Mouse (Mus musculus): ENCODE data around the gene Cacng1. TPM values are rescaled to one million over a fixed set of nuclear protein-coding genes. Genes with fewer than 3 reads are reported as not detected.

The Cacng1 gene
- polyA plus RNA-seq, 1 experiment from 2014 or later: 0.14 TPM

GRCm38 (mm10) chr11:107720264-107721021 lies 4.1 kb upstream of the Cacng1 start:
- H3K4me1 ChIP-seq (ENCODE audit: control insufficient read depth, insufficient read depth, low read length): no peaks in the 10 kb centered on the region
- no peaks in the 10 kb centered on the region for H3K36me3 ChIP-seq (ENCODE audit: control insufficient read depth, insufficient read depth, low read length)
- H3K9me3 ChIP-seq (replicated peaks; ENCODE audit: control insufficient read depth, low read length): no peaks in the 10 kb centered on the region; the same call in 1 of the 2 replicates
- H3K4me3 ChIP-seq (ENCODE audit: low read depth, low read length): no peak overlapping the region
- no peak overlapping the region for H3K9ac ChIP-seq (ENCODE audit: low read length)
- 91% methylated on average over 9 of the region's 9 CpGs for WGBS
- H3K27ac ChIP-seq (ENCODE audit: low read depth, low read length): no peak overlapping the region
- no peak for DNase-seq (ENCODE audit: low spot score)
- no peak for ATAC-seq
- no peak overlapping the region for H3K4me2 ChIP-seq (ENCODE audit: low read length)
- H3K27me3 ChIP-seq (replicated peaks; ENCODE audit: control insufficient read depth, insufficient read depth, low read length): no peaks in the 10 kb centered on the region

- Histone ChIP-seq H3K27ac (ENCODE audit: low read depth, low read length) (no peak overlapping the region), H3K4me2 (ENCODE audit: low read length) (no peak overlapping the region), H3K9me3 (replicated peaks; ENCODE audit: control insufficient read depth, low read length) (no peaks in the 10 kb centered on the region), H3K4me1 (ENCODE audit: control insufficient read depth, insufficient read depth, low read length) (no peaks in the 10 kb centered on the region), H3K9ac (ENCODE audit: low read length) (no peak overlapping the region), H3K4me3 (ENCODE audit: low read depth, low read length) (no peak overlapping the region), H3K36me3 (ENCODE audit: control insufficient read depth, insufficient read depth, low read length) (no peaks in the 10 kb centered on the region), H3K27me3 (replicated peaks; ENCODE audit: control insufficient read depth, insufficient read depth, low read length) (no peaks in the 10 kb centered on the region)
- ATAC-seq (no peak), DNase-seq (ENCODE audit: low spot score) (no peak)
- 88% methylated on average over 7 of the region's 7 CpGs for WGBS
Measured at GRCm38 (mm10) chr11:107714368-107714767, 2.0 kb downstream of the Cacng1 start.

- H3K4me1 ChIP-seq (ENCODE audit: control insufficient read depth, insufficient read depth, low read length): 0 out of 2 replicates have a peak, but pooled peaks cover 3% of the 10 kb centered on the region
- no peak for ATAC-seq
- no peaks in the 10 kb centered on the region for H3K27me3 ChIP-seq (replicated peaks; ENCODE audit: control insufficient read depth, insufficient read depth, low read length)
- 86% methylated on average over 3 of the region's 3 CpGs for WGBS
- no peak overlapping the region for H3K9ac ChIP-seq (ENCODE audit: low read length)
- no peak overlapping the region for H3K4me3 ChIP-seq (ENCODE audit: low read depth, low read length)
- no peaks in the 10 kb centered on the region for H3K9me3 ChIP-seq (replicated peaks; ENCODE audit: control insufficient read depth, low read length)
- no peak overlapping the region for H3K27ac ChIP-seq (ENCODE audit: low read depth, low read length)
- no peak overlapping the region for H3K4me2 ChIP-seq (ENCODE audit: low read length)
- H3K36me3 ChIP-seq (ENCODE audit: control insufficient read depth, insufficient read depth, low read length): no peaks in the 10 kb centered on the region
- DNase-seq (ENCODE audit: low spot score): no peak
Measured at GRCm38 (mm10) chr11:107710379-107710778, 5.9 kb downstream of the Cacng1 start.

DNA sequence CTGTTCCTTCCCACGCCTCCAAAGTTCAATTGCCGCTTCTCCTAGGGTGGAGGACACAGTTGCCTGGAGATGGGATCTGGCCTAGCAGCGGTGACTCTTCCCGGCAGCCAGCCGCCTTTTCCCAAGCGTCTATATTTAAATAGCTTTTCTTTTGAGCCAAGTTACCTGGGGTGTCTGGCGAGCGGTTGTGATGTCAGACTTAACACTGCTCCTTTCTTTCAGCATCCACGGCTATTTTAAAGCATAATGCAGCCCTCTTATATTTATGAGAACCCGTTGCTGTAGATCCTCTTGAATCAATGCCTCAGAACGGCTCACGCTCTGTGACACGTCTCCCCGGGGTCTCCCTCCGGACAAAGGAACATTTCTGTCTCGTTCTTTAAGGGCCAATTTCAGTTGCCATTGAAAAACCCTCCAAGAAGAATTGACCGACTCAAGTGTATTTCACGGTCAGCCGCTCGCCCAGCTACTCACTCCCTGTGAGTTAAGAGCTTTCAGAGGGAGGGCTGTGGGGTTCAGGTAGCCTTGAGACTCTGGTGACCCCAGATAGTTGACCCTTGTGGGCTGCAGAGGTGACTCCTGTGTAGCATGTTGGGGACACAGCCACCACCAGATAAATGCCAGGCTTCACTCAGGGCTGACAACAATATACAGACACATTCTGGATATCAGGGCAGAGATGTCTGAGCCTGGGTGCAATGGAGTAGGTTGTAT lies 8.3 kb downstream of the Cacng1 start:
- WGBS: 8% methylated on average over 20 of the region's 20 CpGs
- no peak overlapping the region; the same call in 1 of the 2 replicates for H3K4me2 ChIP-seq (ENCODE audit: low read length)
- no peaks in the 10 kb centered on the region for H3K9me3 ChIP-seq (replicated peaks; ENCODE audit: control insufficient read depth, low read length)
- H3K4me1 ChIP-seq (ENCODE audit: control insufficient read depth, insufficient read depth, low read length): 0 out of 2 replicates have a peak, but pooled peaks cover 3% of the 10 kb centered on the region
- no peak overlapping the region for H3K4me3 ChIP-seq (ENCODE audit: low read depth, low read length)
- H3K27me3 ChIP-seq (replicated peaks; ENCODE audit: control insufficient read depth, insufficient read depth, low read length): no peaks in the 10 kb centered on the region
- no peak for ATAC-seq
- H3K27ac ChIP-seq (ENCODE audit: low read depth, low read length): no peak overlapping the region
- peak; percentile 48 for DNase-seq (ENCODE audit: low spot score)
- no peak overlapping the region for H3K9ac ChIP-seq (ENCODE audit: low read length)
- H3K36me3 ChIP-seq (ENCODE audit: control insufficient read depth, insufficient read depth, low read length): no peaks in the 10 kb centered on the region

- Histone ChIP-seq H3K27me3 (replicated peaks; ENCODE audit: control insufficient read depth, insufficient read depth, low read length) (no peaks in the 10 kb centered on the region), H3K4me1 (ENCODE audit: control insufficient read depth, insufficient read depth, low read length) (0 out of 2 replicates have a peak, but pooled peaks cover 3% of the 10 kb centered on the region), H3K4me3 (ENCODE audit: low read depth, low read length) (no peak overlapping the region), H3K4me2 (ENCODE audit: low read length) (no peak overlapping the region), H3K9me3 (replicated peaks; ENCODE audit: control insufficient read depth, low read length) (no peaks in the 10 kb centered on the region), H3K9ac (ENCODE audit: low read length) (no peak overlapping the region), H3K36me3 (ENCODE audit: control insufficient read depth, insufficient read depth, low read length) (no peaks in the 10 kb centered on the region), H3K27ac (ENCODE audit: low read depth, low read length) (no peak overlapping the region)
- 62% methylated on average over 11 of the region's 11 CpGs for WGBS
- DNase-seq (ENCODE audit: low spot score): no peak
- no peak for ATAC-seq
Measured at GRCm38 (mm10) chr11:107705476-107706074, 10.7 kb downstream of the Cacng1 start.

- Histone ChIP-seq H3K4me2 (ENCODE audit: low read length) (no peak overlapping the region), H3K27me3 (replicated peaks; ENCODE audit: control insufficient read depth, insufficient read depth, low read length) (no peaks in the 10 kb centered on the region), H3K9me3 (replicated peaks; ENCODE audit: control insufficient read depth, low read length) (no peaks in the 10 kb centered on the region), H3K27ac (ENCODE audit: low read depth, low read length) (no peak overlapping the region), H3K9ac (ENCODE audit: low read length) (no peak overlapping the region), H3K4me1 (ENCODE audit: control insufficient read depth, insufficient read depth, low read length) (0 out of 2 replicates have a peak, but pooled peaks cover 3% of the 10 kb centered on the region), H3K36me3 (ENCODE audit: control insufficient read depth, insufficient read depth, low read length) (no peaks in the 10 kb centered on the region), H3K4me3 (ENCODE audit: low read depth, low read length) (no peak overlapping the region)
- 69% methylated on average over 6 of the region's 6 CpGs for WGBS
- no peak for DNase-seq (ENCODE audit: low spot score)
- no peak for ATAC-seq
Measured at GRCm38 (mm10) chr11:107705060-107705459, 11.3 kb downstream of the Cacng1 start.

DNA sequence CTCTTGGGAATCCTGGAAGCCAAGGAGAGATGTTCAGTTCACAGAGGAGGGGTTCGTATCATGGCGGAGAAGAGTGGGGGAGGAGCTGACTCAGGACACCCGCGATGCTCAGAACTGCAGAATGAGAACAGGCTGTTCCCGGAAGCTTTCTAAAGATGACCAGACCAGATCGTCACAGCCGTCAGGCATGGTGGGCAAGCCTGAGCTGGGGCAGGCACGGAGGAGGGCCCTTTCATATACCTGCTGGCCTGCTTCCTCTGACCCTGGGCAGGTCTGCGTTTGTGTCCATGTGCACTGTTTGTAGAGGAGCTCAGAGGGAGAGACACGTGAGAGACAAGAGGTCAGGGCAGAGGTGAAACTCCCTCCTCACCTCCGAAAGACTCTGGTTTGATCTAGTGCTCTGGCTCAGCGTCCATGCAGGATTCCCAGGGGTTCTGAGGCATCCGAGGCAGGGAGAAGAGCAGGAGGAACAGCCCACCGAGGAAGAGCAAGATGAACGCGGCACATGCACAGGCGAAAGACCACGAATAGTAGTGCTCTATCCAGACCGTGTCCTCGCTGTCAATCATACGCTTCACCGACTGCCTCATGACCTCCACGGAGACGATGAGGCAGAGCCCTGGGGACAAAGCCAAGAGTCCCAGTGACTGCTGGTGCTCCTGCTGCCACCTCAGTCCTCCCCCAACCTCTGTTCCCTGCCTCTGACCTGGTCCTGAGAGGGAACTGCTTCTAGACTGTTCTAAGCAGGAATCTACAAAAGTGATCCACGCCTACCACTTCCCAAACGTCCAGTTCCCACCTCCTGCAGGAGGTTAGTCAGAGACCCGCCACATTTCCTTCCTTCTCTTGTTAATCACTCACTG lies 12.8 kb downstream of the Cacng1 start:
- Histone ChIP-seq H3K4me3 (ENCODE audit: low read depth, low read length) (no peak overlapping the region), H3K27ac (ENCODE audit: low read depth, low read length) (no peak overlapping the region), H3K36me3 (ENCODE audit: control insufficient read depth, insufficient read depth, low read length) (no peaks in the 10 kb centered on the region), H3K4me1 (ENCODE audit: control insufficient read depth, insufficient read depth, low read length) (0 out of 2 replicates have a peak, but pooled peaks cover 3% of the 10 kb centered on the region), H3K27me3 (replicated peaks; ENCODE audit: control insufficient read depth, insufficient read depth, low read length) (no peaks in the 10 kb centered on the region), H3K4me2 (ENCODE audit: low read length) (no peak overlapping the region), H3K9ac (ENCODE audit: low read length) (no peak overlapping the region), H3K9me3 (replicated peaks; ENCODE audit: control insufficient read depth, low read length) (no peaks in the 10 kb centered on the region)
- 57% methylated on average over 27 of the region's 27 CpGs for WGBS
- ATAC-seq (no peak), DNase-seq (ENCODE audit: low spot score) (no peak)

- Histone ChIP-seq H3K27ac (ENCODE audit: low read depth, low read length) (no peak overlapping the region), H3K9ac (ENCODE audit: low read length) (no peak overlapping the region), H3K27me3 (replicated peaks; ENCODE audit: control insufficient read depth, insufficient read depth, low read length) (no peaks in the 10 kb centered on the region), H3K36me3 (ENCODE audit: control insufficient read depth, insufficient read depth, low read length) (no peaks in the 10 kb centered on the region), H3K4me1 (ENCODE audit: control insufficient read depth, insufficient read depth, low read length) (no peaks in the 10 kb centered on the region), H3K4me3 (ENCODE audit: low read depth, low read length) (no peak overlapping the region), H3K9me3 (replicated peaks; ENCODE audit: control insufficient read depth, low read length) (no peaks in the 10 kb centered on the region), H3K4me2 (ENCODE audit: low read length) (no peak overlapping the region)
- 91% methylated on average over 4 of the region's 4 CpGs for WGBS
- no peak for DNase-seq (ENCODE audit: low spot score)
- no peak for ATAC-seq
Measured at GRCm38 (mm10) chr11:107699967-107700366, 16.4 kb downstream of the Cacng1 start.
